Mouse (Mus musculus) left cerebral cortex, postnatal 36 days (tissue): ENCODE results near the gene Myo9a. TPM values are rescaled to one million over a fixed set of nuclear protein-coding genes. Genes with fewer than 3 reads are reported as not detected.
A peak's percentile ranks its signal among the peaks of the same experiment; 100 is the strongest.
"Not testable (repeated sequence)": the region's sequence is repeated elsewhere in the genome, so short reads cannot be mapped to it uniquely, and the experiment has no call there.

ENCODE experiments used
- DNase-seq, 2 experiments: peaks; one replicate each; pipeline ENCODE4 v3.0.0; 2021 to 2022; ENCODE audit warnings: low spot score in 2 of 2, mixed read lengths in 1 of 2
- intact Hi-C: fragments of 180-260 bp; cut with DNase I; formaldehyde crosslinking; loops from one replicate; pipeline ENCODE4 v1.15.1; 2025
- total RNA-seq, 2 experiments: library from RNA; stranded (reverse); gene quantifications; 2 replicates each; pipeline ENCODE4 v1.2.3; 2021

Gene Myo9a
- total RNA-seq, 2 experiments from 2014 or later = 65.6 to 95.9 TPM

- no peak for DNase-seq
- intact Hi-C loops = no loop called here
Measured at GRCm38 (mm10) chr9:59943826-59944225, 193.1 kb downstream of the Myo9a start.

GRCm38 (mm10) chr9:59945241-59945640, 194.5 kb downstream of the Myo9a start:
- no peak for DNase-seq

GRCm38 (mm10) chr9:59947271-59947670, 196.6 kb downstream of the Myo9a start:
- intact Hi-C loops = no loop called here
- no peak for DNase-seq

More at GRCm38 (mm10) chr9:59945241-59945640, 194.5 kb downstream of the Myo9a start:
- intact Hi-C loops = no loop called here

GRCm38 (mm10) chr9:59948226-59948625, 197.5 kb downstream of the Myo9a start:
- intact Hi-C loops = no loop called here
- no peak for DNase-seq

- intact Hi-C loops = no loop called here
- no peak for DNase-seq
Measured at GRCm38 (mm10) chr9:59948691-59949250, 198.1 kb downstream of the Myo9a start.

- DNase-seq = no peak
- intact Hi-C loops = no loop called here
Measured at GRCm38 (mm10) chr9:59949511-59949910, 198.8 kb downstream of the Myo9a start.

GRCm38 (mm10) chr9:59949981-59950380, 199.3 kb downstream of the Myo9a start:
- DNase-seq = no peak

GRCm38 (mm10) chr9:59951001-59951750, 200.5 kb downstream of the Myo9a start:
- intact Hi-C loops = no loop called here
- no peak for DNase-seq

More at GRCm38 (mm10) chr9:59949981-59950380, 199.3 kb downstream of the Myo9a start:
- intact Hi-C loops = no loop called here

GRCm38 (mm10) chr9:59951943-59952342, 201.2 kb downstream of the Myo9a start:
- intact Hi-C loops = no loop called here
- DNase-seq = no peak

GRCm38 (mm10) chr9:59952515-59953070, 201.9 kb downstream of the Myo9a start:
- no peak for DNase-seq
- intact Hi-C loops = no loop called here

- DNase-seq = no peak
- intact Hi-C loops = no loop called here
Measured at GRCm38 (mm10) chr9:59953556-59953955, 202.9 kb downstream of the Myo9a start.

- no peak for DNase-seq
- intact Hi-C loops = loop anchor here (5.0 kb wide), 1 partner anchor 282 kb away; no protein-coding TSS in a partner anchor
Measured at GRCm38 (mm10) chr9:59955199-59955598, 204.5 kb downstream of the Myo9a start.

- DNase-seq = no peak
- intact Hi-C loops = loop anchor here (5.0 kb wide), 1 partner anchor 282 kb away; no protein-coding TSS in a partner anchor
Measured at GRCm38 (mm10) chr9:59955692-59956091, 205.0 kb downstream of the Myo9a start.

GRCm38 (mm10) chr9:59956496-59956895, 205.8 kb downstream of the Myo9a start:
- intact Hi-C loops = loop anchor here (5.0 kb wide), 1 partner anchor 281 kb away; no protein-coding TSS in a partner anchor
- DNase-seq = no peak

- DNase-seq = not testable (repeated sequence)
- intact Hi-C loops = loop anchor here (5.0 kb wide), 1 partner anchor 279 kb away; no protein-coding TSS in a partner anchor
Measured at GRCm38 (mm10) chr9:59958115-59958514, 207.4 kb downstream of the Myo9a start.

- peak; percentile 48 to 53 for DNase-seq
- intact Hi-C loops = loop anchor here (5.0 kb wide), 1 partner anchor 278 kb away; no protein-coding TSS in a partner anchor
Measured at GRCm38 (mm10) chr9:59959276-59959675, 208.6 kb downstream of the Myo9a start.

GRCm38 (mm10) chr9:59960559-59960958, 209.9 kb downstream of the Myo9a start, which contains the start of gene Nr2e3:
Nr2e3 (minus strand) TSS chr9:59960659.
- no peak for DNase-seq
- intact Hi-C loops = no loop called here

GRCm38 (mm10) chr9:59961201-59961955, 210.7 kb downstream of the Myo9a start:
- no peak for DNase-seq
- intact Hi-C loops = no loop called here

- intact Hi-C loops = no loop called here
- DNase-seq = peak; percentile 51 to 53
Measured at GRCm38 (mm10) chr9:59964367-59964766, 213.7 kb downstream of the Myo9a start.

GRCm38 (mm10) chr9:59965046-59965445, 214.3 kb downstream of the Myo9a start:
- intact Hi-C loops = loop anchor here (5.0 kb wide), 1 partner anchor 243 kb away; no protein-coding TSS in a partner anchor
- DNase-seq = no peak
